Mouse (Mus musculus) testis, postnatal 14 days (tissue): ENCODE results near the gene Tmbim1.

Experiments used
- DNase-seq: peaks from one replicate; pipeline ENCODE4 v3.0.0; 2021; ENCODE audit warnings: low spot score

Tmbim1 gene

GRCm38 (mm10) chr1:74277883-74278537, 27.4 kb downstream of the Tmbim1 start:
- no peak for DNase-seq

- DNase-seq: no peak
Observed at GRCm38 (mm10) chr1:74277041-74277440, 28.4 kb downstream of the Tmbim1 start.

- DNase-seq: no peak
Observed at GRCm38 (mm10) chr1:74275015-74275414, 30.4 kb downstream of the Tmbim1 start.

GRCm38 (mm10) chr1:74271659-74272058, 33.8 kb downstream of the Tmbim1 start:
- DNase-seq: no peak

GRCm38 (mm10) chr1:74268750-74269149, 36.7 kb downstream of the Tmbim1 start:
- DNase-seq: no peak

- DNase-seq: no peak
Observed at GRCm38 (mm10) chr1:74262510-74262909, 42.9 kb downstream of the Tmbim1 start.

- no peak for DNase-seq
Observed at GRCm38 (mm10) chr1:74256782-74257181, 48.6 kb downstream of the Tmbim1 start.

- no peak for DNase-seq
Observed at GRCm38 (mm10) chr1:74255704-74256345, 49.6 kb downstream of the Tmbim1 start.

- no peak for DNase-seq
Observed at GRCm38 (mm10) chr1:74250096-74250495, 55.3 kb downstream of the Tmbim1 start.

- no peak for DNase-seq
Observed at GRCm38 (mm10) chr1:74249331-74249980, 56.0 kb downstream of the Tmbim1 start.

GRCm38 (mm10) chr1:74248799-74249198, 56.6 kb downstream of the Tmbim1 start:
- no peak for DNase-seq

- no peak for DNase-seq
Observed at GRCm38 (mm10) chr1:74245525-74245924, 59.9 kb downstream of the Tmbim1 start.

- no peak for DNase-seq
Observed at GRCm38 (mm10) chr1:74240832-74241231, 64.6 kb downstream of the Tmbim1 start.

GRCm38 (mm10) chr1:74240311-74240710, 65.1 kb downstream of the Tmbim1 start:
- DNase-seq: peak; percentile 34

- no peak for DNase-seq
Observed at GRCm38 (mm10) chr1:74239618-74240017, 65.8 kb downstream of the Tmbim1 start.

GRCm38 (mm10) chr1:74239162-74239561, 66.3 kb downstream of the Tmbim1 start:
- no peak for DNase-seq
